Mouse (Mus musculus): ENCODE data around the gene Gpr82.

Gpr82 gene

DNA sequence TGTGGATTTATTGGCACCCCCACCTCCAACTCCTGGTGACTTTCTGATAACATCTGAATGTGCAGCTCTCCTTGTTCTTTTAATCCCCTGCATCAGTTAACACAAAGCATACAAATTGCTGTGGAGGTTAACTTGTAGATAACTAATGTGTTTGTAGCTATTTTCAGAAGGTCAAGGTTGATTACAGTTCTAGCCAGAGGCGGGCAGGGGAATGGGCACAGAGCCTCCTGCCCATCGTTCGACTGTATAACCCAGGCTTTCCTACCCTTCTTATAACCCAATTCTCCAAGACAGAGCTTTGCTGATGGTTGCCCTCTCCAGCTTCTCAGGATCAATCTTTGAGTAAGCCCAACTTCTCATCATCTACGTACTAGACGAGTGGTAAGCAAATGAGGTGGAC, at the start of gene Gpr82:
Gpr82 (plus strand) TSS at position 301 of the 400 bp plus-strand sequence.
- DNase-seq (ENCODE audit: low spot score): no peak

- DNase-seq (ENCODE audit: low spot score): no peak
Measured at GRCm38 (mm10) chrX:13612115-13612514, 49.0 kb upstream of the Gpr82 start.

DNA sequence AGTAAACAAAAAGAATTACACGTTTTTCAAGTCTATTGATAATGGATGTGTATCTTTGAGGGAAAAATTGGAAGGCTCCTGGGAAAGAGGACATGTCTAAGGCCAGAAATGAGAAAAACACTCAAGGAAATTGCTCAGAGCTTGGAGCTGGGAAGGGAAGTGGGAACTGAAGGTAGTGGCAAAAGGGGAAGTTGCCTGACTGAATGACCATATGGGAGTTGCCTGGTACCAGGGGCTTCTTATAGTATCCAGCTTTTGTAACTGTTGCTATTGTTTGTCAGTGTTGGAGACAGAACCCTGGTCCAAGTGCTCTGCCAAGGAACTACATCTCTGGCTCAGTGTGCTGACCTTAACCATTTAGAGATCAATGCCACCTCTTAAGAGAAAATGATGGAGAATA, 44.4 kb upstream of the Gpr82 start:
- no peak for DNase-seq (ENCODE audit: low spot score)

GRCm38 (mm10) chrX:13617294-13617693, 43.9 kb upstream of the Gpr82 start:
- no peak for DNase-seq (ENCODE audit: low spot score)

GRCm38 (mm10) chrX:13618476-13618875, 42.7 kb upstream of the Gpr82 start:
- DNase-seq (ENCODE audit: low spot score): no peak

DNA sequence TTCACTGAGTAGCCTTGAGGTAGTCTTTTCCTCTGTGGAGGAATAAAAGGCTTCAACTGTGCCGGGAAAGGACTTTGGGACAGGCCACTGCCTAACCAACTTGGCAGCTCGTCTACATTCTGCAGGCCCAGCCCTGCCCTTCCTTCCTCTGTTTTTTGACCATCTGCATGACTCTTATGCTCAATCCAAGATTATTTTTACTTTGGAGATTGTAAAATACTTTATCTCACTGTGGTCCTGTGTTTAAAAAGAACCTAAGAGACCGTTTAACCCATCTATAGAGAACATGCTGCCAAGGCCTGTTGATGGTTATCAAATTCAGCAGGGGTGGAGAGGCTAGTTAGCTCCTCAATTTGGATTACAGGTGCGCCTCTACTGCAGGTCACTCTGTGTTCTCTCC, 39.7 kb upstream of the Gpr82 start:
- no peak for DNase-seq (ENCODE audit: low spot score)

DNA sequence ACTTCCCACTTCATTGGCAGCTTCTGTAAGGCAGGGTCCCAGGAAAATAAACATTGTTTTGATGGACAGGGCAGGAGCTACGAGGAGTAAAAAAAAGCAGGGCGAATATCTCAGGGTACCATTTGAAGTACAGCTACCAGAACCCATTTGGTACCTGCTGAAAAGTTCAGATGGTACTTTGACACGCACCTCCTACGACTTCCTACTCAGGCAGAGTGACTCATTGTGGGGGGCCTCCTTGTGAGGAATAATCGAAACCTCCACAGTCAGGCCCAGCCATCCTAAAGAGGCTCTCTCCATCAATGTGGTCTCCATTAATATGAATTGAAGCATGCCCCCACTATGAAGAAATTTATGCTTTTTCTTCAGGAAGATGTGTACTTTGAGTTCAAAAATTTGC, 38.5 kb upstream of the Gpr82 start:
- no peak for DNase-seq (ENCODE audit: low spot score)

DNA sequence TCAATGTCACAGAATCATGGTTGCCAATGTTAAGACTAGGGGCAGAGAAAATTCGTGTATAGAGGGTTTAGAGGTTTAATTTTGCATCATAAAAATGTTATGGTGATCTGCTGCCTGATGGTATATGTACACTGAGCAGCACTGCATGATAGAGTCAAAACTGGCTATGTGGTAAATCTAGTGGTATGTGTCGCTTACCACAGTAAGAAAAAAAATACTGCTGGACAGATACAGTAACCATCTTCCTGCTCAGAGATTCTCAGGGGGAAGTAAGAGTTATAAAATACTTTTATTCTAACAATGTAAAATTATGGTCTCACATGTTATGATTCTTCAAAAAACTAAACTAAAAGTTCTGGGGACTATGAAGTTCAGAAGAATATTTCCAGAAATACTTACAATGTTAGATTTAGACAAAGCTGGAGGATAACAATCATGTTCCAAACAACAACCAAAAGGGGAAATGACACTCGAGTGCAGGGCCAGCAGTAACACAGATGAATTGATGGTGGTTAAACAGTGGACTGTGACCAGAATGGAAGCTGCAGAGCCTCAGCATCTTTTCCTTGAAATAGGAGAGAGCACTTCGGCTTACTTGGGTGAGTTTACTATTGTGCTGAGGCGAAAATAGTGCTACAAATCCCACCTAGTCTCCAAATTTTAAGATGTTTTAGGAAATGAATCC, 29.4 kb upstream of the Gpr82 start, which contains the start of gene Gpr34:
Gpr34 (plus strand) TSS at position 491 of the 685 bp plus-strand sequence.
- no peak for DNase-seq (ENCODE audit: low spot score)

GRCm38 (mm10) chrX:13636398-13636797, 24.8 kb upstream of the Gpr82 start:
- no peak for DNase-seq (ENCODE audit: low spot score)

DNA sequence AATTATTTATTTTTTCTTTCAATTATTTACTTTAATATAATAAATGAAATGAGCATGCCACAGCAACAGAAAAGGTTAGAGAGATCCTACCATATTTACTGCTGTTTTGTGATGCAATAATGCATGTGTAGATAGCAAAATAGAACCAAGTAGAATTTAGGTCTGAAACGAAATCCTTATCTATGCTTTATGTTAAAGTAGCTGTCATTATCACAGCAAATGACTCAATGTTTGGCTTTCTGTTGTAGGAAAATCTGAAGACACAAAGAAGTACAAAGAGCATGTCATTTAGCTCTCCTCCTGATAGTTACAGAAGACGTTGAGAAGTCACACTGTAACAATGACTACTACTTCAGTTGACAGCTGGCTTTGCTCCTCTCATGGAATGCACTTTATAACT, 22.3 kb upstream of the Gpr82 start:
- no peak for DNase-seq (ENCODE audit: low spot score)

- DNase-seq (ENCODE audit: low spot score): no peak
Measured at GRCm38 (mm10) chrX:13651889-13652288, 9.3 kb upstream of the Gpr82 start.

DNA sequence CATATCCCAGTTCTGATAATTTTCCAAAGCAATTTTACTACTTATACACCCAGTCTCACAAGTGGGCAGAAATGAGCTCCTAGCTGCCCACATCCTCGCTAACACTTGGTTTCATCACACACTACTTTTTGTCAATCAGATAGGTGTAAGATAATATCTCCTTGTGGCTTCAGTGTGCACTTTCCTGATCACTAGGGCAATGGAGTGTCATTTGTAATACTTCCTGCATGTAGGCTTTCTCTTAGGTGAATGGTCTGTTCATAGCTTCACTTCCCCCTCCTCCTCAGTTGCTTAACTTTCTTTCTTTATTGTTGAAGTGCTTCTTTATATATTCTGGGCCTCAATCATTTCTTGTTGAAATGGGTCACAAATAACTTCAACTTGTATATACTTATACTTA, 8.9 kb upstream of the Gpr82 start:
- DNase-seq (ENCODE audit: low spot score): no peak

GRCm38 (mm10) chrX:13655005-13655421, 6.2 kb upstream of the Gpr82 start:
- DNase-seq (ENCODE audit: low spot score): no peak

DNA sequence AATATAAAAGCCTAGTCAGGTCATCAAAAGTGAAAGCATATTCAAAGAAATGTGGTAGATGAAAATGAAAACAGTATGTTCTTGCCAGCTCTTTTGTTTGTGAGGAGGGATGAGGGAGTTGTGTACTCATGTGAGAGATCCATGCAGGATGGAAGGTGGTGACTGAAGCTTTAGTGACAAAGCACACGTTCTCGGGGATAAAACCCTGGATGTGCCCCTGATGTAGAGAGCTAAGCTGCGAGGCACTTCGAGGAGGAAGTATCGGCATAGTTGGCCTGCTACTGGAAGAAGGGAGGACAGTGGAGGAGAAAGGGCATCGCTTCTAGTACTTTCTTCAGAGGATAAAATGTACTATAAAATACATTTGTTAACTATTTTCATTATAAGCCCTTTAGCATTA, 5.3 kb upstream of the Gpr82 start:
- DNase-seq (ENCODE audit: low spot score): no peak

- peak; percentile 37 for DNase-seq (ENCODE audit: low spot score)
Measured at GRCm38 (mm10) chrX:13656721-13657120, 4.4 kb upstream of the Gpr82 start.

DNA sequence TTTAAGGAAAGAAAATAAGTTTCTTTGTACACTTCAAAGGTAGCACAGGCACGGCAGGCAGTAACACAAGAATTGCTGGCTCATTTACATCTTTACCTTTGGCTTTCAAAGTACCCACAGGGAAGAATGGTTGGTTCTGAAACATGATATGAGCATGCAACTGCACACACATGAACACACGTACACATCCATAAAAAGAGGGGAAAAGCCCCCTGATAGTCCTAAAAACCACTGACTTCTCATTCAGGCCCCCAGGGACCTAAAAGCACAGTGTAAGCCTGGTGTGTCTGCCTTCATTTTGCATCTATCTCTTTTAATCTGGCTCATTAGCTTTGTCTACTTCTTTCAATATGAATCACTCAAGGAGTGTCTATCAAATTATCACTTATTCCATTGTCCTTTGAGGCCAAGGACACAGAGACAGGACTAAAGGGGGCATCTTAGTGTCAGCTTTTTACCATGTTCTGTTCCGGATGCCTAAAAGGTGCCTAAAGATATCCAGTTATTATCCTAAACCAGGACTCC, 2.5 kb upstream of the Gpr82 start:
- no peak for DNase-seq (ENCODE audit: low spot score)

GRCm38 (mm10) chrX:13659201-13659890, 1.8 kb upstream of the Gpr82 start:
- DNase-seq (ENCODE audit: low spot score): no peak

DNA sequence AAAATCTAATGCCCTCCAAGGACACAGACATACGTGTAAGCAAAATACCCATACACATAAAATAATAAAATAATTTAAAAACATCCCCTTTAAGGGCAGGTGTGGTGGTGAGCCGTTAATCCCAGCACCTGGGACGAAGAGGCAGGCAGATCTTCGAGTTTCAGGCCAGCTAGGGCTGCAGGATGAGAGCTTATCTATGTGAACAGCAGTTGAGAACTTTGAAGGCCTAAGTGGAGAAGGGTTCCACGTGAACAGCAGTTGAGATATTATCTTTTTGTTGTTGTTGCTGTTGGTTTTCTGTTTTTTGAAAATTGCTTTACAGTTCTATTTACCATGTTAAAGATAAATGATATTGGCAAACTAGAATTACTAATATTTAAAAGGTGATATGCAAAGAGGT, 7.7 kb downstream of the Gpr82 start:
- no peak for DNase-seq (ENCODE audit: low spot score)

GRCm38 (mm10) chrX:13670342-13670741, 9.2 kb downstream of the Gpr82 start:
- no peak for DNase-seq (ENCODE audit: low spot score)

- DNase-seq (ENCODE audit: low spot score): no peak
Measured at GRCm38 (mm10) chrX:13673001-13673400, 11.8 kb downstream of the Gpr82 start.

GRCm38 (mm10) chrX:13681748-13682147, 20.6 kb downstream of the Gpr82 start:
- no peak for DNase-seq (ENCODE audit: low spot score)

GRCm38 (mm10) chrX:13686589-13686988, 25.4 kb downstream of the Gpr82 start:
- DNase-seq (ENCODE audit: low spot score): no peak

DNA sequence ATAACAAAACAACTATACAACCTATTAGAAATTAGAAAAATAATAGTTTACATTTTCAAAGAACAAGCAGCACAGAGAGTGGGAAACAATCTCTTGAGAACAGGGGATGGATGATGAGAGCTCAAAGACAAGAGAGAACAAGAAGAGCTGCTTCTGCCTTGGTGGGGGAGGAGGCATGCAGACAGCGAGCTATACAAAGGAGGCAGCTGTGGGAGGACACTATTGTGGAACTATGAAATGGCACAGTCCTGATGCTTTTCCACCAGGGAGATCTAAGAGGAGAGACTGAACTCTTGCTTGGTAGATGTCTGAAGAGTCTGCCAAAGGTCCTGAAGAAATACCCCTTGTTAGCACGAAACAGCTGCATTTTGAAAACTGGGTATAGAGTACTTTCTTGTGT, 27.2 kb downstream of the Gpr82 start:
- no peak for DNase-seq (ENCODE audit: low spot score)

DNA sequence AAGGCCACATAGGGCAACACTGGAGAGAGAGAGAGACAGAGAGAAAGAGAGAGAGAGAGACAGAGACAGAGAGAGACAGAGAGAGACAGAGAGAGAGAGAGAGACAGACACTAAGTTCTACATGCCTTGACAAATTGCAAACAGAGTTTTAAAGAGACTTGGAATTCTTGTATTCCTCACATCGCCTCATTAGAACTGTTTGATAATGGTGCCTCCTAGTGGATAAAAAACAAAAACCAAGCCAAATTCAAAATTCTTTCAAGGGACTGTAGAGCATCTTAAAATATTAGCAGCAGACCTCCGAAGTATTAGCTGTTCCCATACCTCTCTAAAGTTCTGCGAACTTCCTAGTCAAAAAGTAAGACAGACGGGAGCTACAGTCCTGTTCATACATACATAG, 30.7 kb downstream of the Gpr82 start:
- DNase-seq (ENCODE audit: low spot score): no peak

All from ovary, postnatal 14 days (tissue).